Mouse (Mus musculus) ES-E14 (cell line): Measurements from ENCODE around the gene Myom3. TPM values are rescaled to one million over a fixed set of nuclear protein-coding genes. Genes with fewer than 3 reads are reported as not detected.

Experiments used
- DNase-seq: peaks from one replicate; pipeline ENCODE4 v3.0.0-alpha.2; 2013; ENCODE audit warnings: low read depth, low spot score
- H3K27ac ChIP-seq: 2 replicates; pipeline ENCODE4 v1.5.1; 2012; ENCODE audit warnings: low read depth, mild to moderate bottlenecking, low read length, moderate library complexity, mixed read lengths; ENCODE audit not compliant: poor library complexity, insufficient read depth, severe bottlenecking
- H3K36me3 ChIP-seq: 2 replicates; pipeline ENCODE4 v1.6.1; 2012; ENCODE audit warnings: mild to moderate bottlenecking, low read length, moderate library complexity, mixed read lengths; ENCODE audit not compliant: control insufficient read depth, poor library complexity, insufficient read depth, severe bottlenecking
- H3K4me1 ChIP-seq, 2 experiments: fragments of 150-350 bp in 1 of 2; sonication (generic) in 1 of 2; 2 replicates each; pipeline ENCODE4 v1.6.1; 2012; ENCODE audit warnings: low read length in 2 of 2, mild to moderate bottlenecking in 1 of 2, mixed read lengths in 1 of 2; ENCODE audit not compliant: control insufficient read depth in 2 of 2, insufficient read depth in 2 of 2, poor library complexity in 1 of 2
- H3K4me3 ChIP-seq, 2 experiments: fragments of 150-350 bp in 1 of 2; sonication (generic) in 1 of 2; 2 replicates each; pipeline ENCODE4 v1.5.1; 2012; ENCODE audit warnings: low read length in 2 of 2, low read depth in 1 of 2, mild to moderate bottlenecking in 1 of 2, mixed read lengths in 1 of 2; ENCODE audit not compliant: insufficient read depth in 1 of 2, poor library complexity in 1 of 2, severe bottlenecking in 1 of 2
- H3K9ac ChIP-seq: 2 replicates; pipeline ENCODE4 v1.6.1; 2012; ENCODE audit warnings: low read depth, mild to moderate bottlenecking, low read length, mixed read lengths; ENCODE audit not compliant: poor library complexity, insufficient read depth, severe bottlenecking
- H3K9me3 ChIP-seq: fragments of 150-350 bp; sonication (generic); 2 replicates; pipeline ENCODE4 v1.6.1; 2012; ENCODE audit warnings: low read depth, mild to moderate bottlenecking, low read length; ENCODE audit not compliant: control insufficient read depth, insufficient read depth
- CHD2 ChIP-seq: IDR thresholded peaks from 2 replicates; pipeline ENCODE4 v1.6.1; 2014; ENCODE audit warnings: mild to moderate bottlenecking, low read depth, low read length, inconsistent platforms
- HCFC1 ChIP-seq: IDR thresholded peaks from 2 replicates; pipeline ENCODE4 v1.6.1; 2012; ENCODE audit warnings: low read length, inconsistent platforms, borderline replicate concordance; ENCODE audit not compliant: insufficient read depth
- MAFK ChIP-seq: IDR thresholded peaks from 2 replicates; pipeline ENCODE4 v1.6.1; 2014; ENCODE audit warnings: mild to moderate bottlenecking, low read depth, low read length, inconsistent platforms; ENCODE audit not compliant: insufficient read depth
- ZC3H11A ChIP-seq: IDR thresholded peaks from 2 replicates; pipeline ENCODE4 v1.6.1; 2012; ENCODE audit warnings: low read depth, mild to moderate bottlenecking, inconsistent platforms, low read length, borderline replicate concordance
- ZNF384 ChIP-seq: IDR thresholded peaks from 2 replicates; pipeline ENCODE4 v1.6.1; 2012; ENCODE audit warnings: low read depth, low read length, inconsistent platforms
- in situ Hi-C, 2 experiments: fragments of 600-800 bp; cut with MboI; formaldehyde crosslinking; loops; one replicate each; pipeline ENCODE4 v1.15.1; 2025; ENCODE audit warnings: low sequenced_read_pairs in 2 of 2, inconsistent platforms in 1 of 2; ENCODE audit not compliant: unreplicated experiment in 2 of 2
- total RNA-seq: library from RNA; depleted of rRNA; stranded (reverse); fragments of 300-350 nt; gene quantifications from 2 replicates; pipeline ENCODE4 v1.2.3, GENCODE M21; 2012

Myom3 gene
- total RNA-seq, 1 experiment: 0.85 TPM

DNA sequence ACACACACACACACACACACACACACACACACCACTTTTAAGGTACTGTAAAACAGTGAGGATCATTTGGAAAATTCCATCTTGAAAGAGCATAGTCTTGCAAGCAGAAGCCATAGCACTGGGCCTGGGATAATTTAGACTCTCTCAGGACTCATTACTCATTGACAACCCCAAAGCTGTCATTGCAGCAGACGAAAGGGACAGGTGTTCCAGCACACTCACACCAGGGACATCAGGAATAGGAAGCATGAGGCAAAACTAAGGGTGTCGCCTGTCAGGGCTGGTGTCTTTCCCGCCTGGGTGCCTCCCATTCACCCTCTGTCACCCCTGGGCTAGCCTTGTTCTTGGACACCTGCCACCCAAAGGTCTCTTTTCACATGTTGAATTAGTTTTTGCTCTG lies 22.6 kb upstream of the Myom3 start:
- Histone ChIP-seq H3K36me3 (no peaks in the 10 kb centered on the region), H3K9me3 (no peaks in the 10 kb centered on the region), H3K4me1 (no peaks in the 10 kb centered on the region; a peak in 1 of 4 replicates), H3K9ac (no peak overlapping the region), H3K27ac (no peak overlapping the region), H3K4me3 (no peak overlapping the region)
- in situ Hi-C loops: no loop called here
- DNase-seq: no peak
- TF ChIP-seq ZC3H11A (no peak), CHD2 (no peak), HCFC1 (no peak), ZNF384 (no peak), MAFK (no peak)

DNA sequence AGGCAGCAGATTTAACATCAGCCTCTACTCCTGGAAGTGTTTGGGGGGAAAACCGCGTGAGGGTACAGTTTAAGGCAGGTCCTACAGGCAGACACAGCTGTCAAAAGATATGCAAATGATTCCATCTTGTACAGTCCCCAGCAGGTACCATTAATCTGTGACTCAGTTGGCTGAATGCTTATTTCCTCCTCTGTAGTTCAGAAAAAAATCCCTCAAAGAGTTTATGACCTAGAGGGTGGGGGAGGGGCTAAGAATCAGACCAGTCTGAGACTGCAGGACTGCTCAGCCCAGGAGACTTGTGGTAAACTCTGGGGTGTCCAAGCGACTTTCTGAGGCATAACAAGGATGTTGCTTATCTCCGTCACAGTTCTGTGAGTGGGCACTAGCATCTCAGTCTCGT lies 21.3 kb upstream of the Myom3 start:
- no peak overlapping the region for H3K9ac ChIP-seq
- no peaks in the 10 kb centered on the region for H3K36me3 ChIP-seq
- DNase-seq: no peak
- H3K4me3 ChIP-seq: no peak overlapping the region
- TF ChIP-seq CHD2 (no peak), HCFC1 (no peak)
- in situ Hi-C loops: no loop called here
- no peaks in the 10 kb centered on the region; a peak in 1 of 4 replicates for H3K4me1 ChIP-seq
- H3K27ac ChIP-seq: no peak overlapping the region
- no peaks in the 10 kb centered on the region for H3K9me3 ChIP-seq

DNA sequence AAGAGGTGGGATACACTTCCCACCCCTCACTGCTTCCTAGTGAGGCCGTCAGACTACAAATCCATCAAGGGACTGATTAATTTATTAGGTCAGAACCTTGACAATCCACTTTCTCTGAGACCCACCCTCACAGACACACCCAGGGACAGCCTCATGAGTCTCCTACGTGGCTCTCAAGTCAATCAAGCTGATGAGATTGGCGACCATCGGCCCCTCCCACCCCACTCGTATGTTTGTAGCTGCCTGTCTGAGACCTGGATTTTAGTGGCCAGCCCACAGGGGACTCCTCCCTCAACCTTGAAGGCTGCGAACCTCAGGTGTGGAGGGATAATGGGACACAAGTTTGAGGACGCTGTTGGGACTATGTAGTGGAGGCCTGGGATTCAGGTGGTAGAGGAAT lies 20.4 kb upstream of the Myom3 start:
- H3K9me3 ChIP-seq: no peaks in the 10 kb centered on the region
- TF ChIP-seq CHD2 (no peak), MAFK (no peak), ZNF384 (no peak), ZC3H11A (no peak), HCFC1 (no peak)
- H3K27ac ChIP-seq: no peak overlapping the region
- H3K9ac ChIP-seq: no peak overlapping the region
- no peak overlapping the region for H3K4me3 ChIP-seq
- no peaks in the 10 kb centered on the region; a peak in 1 of 4 replicates for H3K4me1 ChIP-seq
- H3K36me3 ChIP-seq: no peaks in the 10 kb centered on the region
- DNase-seq: no peak
- in situ Hi-C loops: no loop called here

DNA sequence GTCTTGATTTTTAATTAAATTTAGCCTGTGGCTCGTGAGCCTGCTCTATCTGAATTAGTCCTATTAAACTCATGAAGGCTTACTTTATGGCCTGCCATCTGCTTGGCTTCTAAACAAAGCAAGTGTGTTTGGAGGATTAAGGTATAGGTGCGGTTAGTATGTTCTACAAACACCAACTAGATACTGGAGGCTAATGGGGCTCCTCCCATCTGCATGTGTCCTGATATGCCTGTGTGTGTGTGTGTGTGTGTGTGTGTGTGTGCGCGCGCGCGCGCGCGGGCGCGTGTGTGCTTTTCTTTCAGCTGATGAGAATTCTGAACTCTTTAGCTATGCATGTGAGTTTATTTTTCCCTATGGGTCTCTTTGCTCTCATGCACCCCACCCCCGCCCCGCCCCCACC lies 19.8 kb upstream of the Myom3 start:
- H3K4me1 ChIP-seq: no peaks in the 10 kb centered on the region; a peak in 1 of 4 replicates
- in situ Hi-C loops: no loop called here
- no peak overlapping the region for H3K9ac ChIP-seq
- TF ChIP-seq HCFC1: no peak
- no peak for TF ChIP-seq ZNF384
- TF ChIP-seq CHD2: no peak
- no peak for TF ChIP-seq ZC3H11A
- no peak for TF ChIP-seq MAFK
- no peaks in the 10 kb centered on the region for H3K9me3 ChIP-seq
- no peak for DNase-seq
- no peak overlapping the region for H3K27ac ChIP-seq
- no peaks in the 10 kb centered on the region for H3K36me3 ChIP-seq
- no peak overlapping the region for H3K4me3 ChIP-seq

DNA sequence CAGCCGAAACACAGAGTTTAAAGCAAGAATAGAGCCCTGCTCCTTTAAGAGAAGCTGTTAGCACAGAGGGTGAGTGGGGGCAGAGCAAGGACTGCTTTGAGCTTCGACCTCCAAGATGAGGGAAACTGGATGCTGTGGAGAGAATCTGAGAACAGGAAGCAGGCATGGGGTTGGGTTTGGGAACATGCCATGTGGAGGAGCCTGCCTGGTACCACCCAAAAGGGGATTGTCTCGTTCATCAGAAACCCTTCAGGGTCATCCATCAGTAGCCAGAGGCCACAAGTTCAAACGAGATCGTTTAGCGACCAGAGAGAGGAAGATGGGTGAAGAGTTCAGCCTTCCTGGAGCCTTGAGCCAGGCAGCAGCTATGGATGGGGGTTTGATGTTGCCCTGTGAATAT lies 16.0 kb upstream of the Myom3 start:
- DNase-seq: no peak
- H3K4me3 ChIP-seq: no peak overlapping the region
- in situ Hi-C loops: no loop called here

More for the DNA sequence above, 16.0 kb upstream of the Myom3 start:
- TF ChIP-seq HCFC1 (no peak), MAFK (no peak), ZNF384 (no peak), CHD2 (no peak), ZC3H11A (no peak)
- no peaks in the 10 kb centered on the region for H3K9me3 ChIP-seq
- H3K4me1 ChIP-seq: peaks cover 0 to 2% of the 10 kb centered on the region in 2 experiments; a peak in 1 of 4 replicates
- H3K9ac ChIP-seq: no peak overlapping the region
- H3K27ac ChIP-seq: no peak overlapping the region
- no peaks in the 10 kb centered on the region for H3K36me3 ChIP-seq
